Mouse (Mus musculus): Measurements from ENCODE around the gene Rtn1.
"Not testable (repeated sequence)": the region's sequence is repeated elsewhere in the genome, so short reads cannot be mapped to it uniquely, and the experiment has no call there.

Rtn1 gene

GRCm38 (mm10) chr12:72324210-72324871 is 84.5 kb downstream of the Rtn1 start:
- no peak for DNase-seq (ENCODE audit: low spot score in 2 of 2)

- DNase-seq (ENCODE audit: low spot score in 2 of 2), result no peak
These were observed 85.1 kb downstream of the Rtn1 start for GRCm38 (mm10) chr12:72323778-72324177.

GRCm38 (mm10) chr12:72315732-72316465 is 93.0 kb downstream of the Rtn1 start:
- DNase-seq (ENCODE audit: low spot score in 2 of 2), result no peak

GRCm38 (mm10) chr12:72310818-72311217 is 98.0 kb downstream of the Rtn1 start:
- no peak for DNase-seq (ENCODE audit: low spot score in 2 of 2)

GRCm38 (mm10) chr12:72308506-72308905 is 100.3 kb downstream of the Rtn1 start:
- no peak for DNase-seq (ENCODE audit: low spot score in 2 of 2)

GRCm38 (mm10) chr12:72306281-72306680 is 102.6 kb downstream of the Rtn1 start:
- no peak for DNase-seq (ENCODE audit: low spot score in 2 of 2)

GRCm38 (mm10) chr12:72305421-72305820 is 103.4 kb downstream of the Rtn1 start:
- no peak for DNase-seq (ENCODE audit: low spot score in 2 of 2)

GRCm38 (mm10) chr12:72304985-72305384 is 103.9 kb downstream of the Rtn1 start:
- DNase-seq (ENCODE audit: low spot score in 2 of 2), result no peak

GRCm38 (mm10) chr12:72304347-72304688 is 104.5 kb downstream of the Rtn1 start:
- no peak for DNase-seq (ENCODE audit: low spot score in 2 of 2)

- DNase-seq (ENCODE audit: low spot score in 2 of 2), result no peak
These were observed 105.1 kb downstream of the Rtn1 start for GRCm38 (mm10) chr12:72303624-72304346.

- DNase-seq (ENCODE audit: low spot score in 2 of 2), result no peak
These were observed 107.4 kb downstream of the Rtn1 start for GRCm38 (mm10) chr12:72301431-72301830.

GRCm38 (mm10) chr12:72300971-72301370 is 107.9 kb downstream of the Rtn1 start:
- DNase-seq (ENCODE audit: low spot score in 2 of 2), result no peak

GRCm38 (mm10) chr12:72298222-72298621 is 110.6 kb downstream of the Rtn1 start:
- DNase-seq (ENCODE audit: low spot score in 2 of 2), result no peak

GRCm38 (mm10) chr12:72296552-72296951 is 112.3 kb downstream of the Rtn1 start:
- no peak for DNase-seq (ENCODE audit: low spot score in 2 of 2)

GRCm38 (mm10) chr12:72293185-72293584 is 115.7 kb downstream of the Rtn1 start:
- not testable (repeated sequence) for DNase-seq (ENCODE audit: low spot score in 2 of 2)

GRCm38 (mm10) chr12:72292566-72292965 is 116.3 kb downstream of the Rtn1 start:
- no peak for DNase-seq (ENCODE audit: low spot score in 2 of 2)

- DNase-seq (ENCODE audit: low spot score in 2 of 2), result no peak
These were observed 117.6 kb downstream of the Rtn1 start for GRCm38 (mm10) chr12:72291266-72291665.

- no peak for DNase-seq (ENCODE audit: low spot score in 2 of 2)
These were observed 120.6 kb downstream of the Rtn1 start for GRCm38 (mm10) chr12:72288215-72288614.

GRCm38 (mm10) chr12:72287332-72288004 is 121.4 kb downstream of the Rtn1 start:
- DNase-seq (ENCODE audit: low spot score in 2 of 2), result no peak

- DNase-seq (ENCODE audit: low spot score in 2 of 2), result no peak
These were observed 123.2 kb downstream of the Rtn1 start for GRCm38 (mm10) chr12:72285366-72286345.

- no peak for DNase-seq (ENCODE audit: low spot score in 2 of 2)
These were observed 124.3 kb downstream of the Rtn1 start for GRCm38 (mm10) chr12:72284576-72284975.
